Mouse (Mus musculus): Measurements from ENCODE around the gene Olfr1113. TPM values are rescaled to one million over a fixed set of nuclear protein-coding genes. Genes with fewer than 3 reads are reported as not detected.
"Not testable (repeated sequence)": the region's sequence is repeated elsewhere in the genome, so short reads cannot be mapped to it uniquely, and the experiment has no call there.

Olfr1113 gene
- total RNA-seq (2014; fragmentation: Nextera tagmentation) (not detected in 2 replicates), total RNA-seq (2017) (not detected in 2 replicates)

GRCm38 (mm10) chr2:87208670-87209069 lies at the start of gene Olfr1113:
Gene Olfr1113 (plus strand): TSS chr2:87208970.
- no peak for ATAC-seq (replicated peaks; ENCODE audit: poor library complexity, severe bottlenecking)

DNA sequence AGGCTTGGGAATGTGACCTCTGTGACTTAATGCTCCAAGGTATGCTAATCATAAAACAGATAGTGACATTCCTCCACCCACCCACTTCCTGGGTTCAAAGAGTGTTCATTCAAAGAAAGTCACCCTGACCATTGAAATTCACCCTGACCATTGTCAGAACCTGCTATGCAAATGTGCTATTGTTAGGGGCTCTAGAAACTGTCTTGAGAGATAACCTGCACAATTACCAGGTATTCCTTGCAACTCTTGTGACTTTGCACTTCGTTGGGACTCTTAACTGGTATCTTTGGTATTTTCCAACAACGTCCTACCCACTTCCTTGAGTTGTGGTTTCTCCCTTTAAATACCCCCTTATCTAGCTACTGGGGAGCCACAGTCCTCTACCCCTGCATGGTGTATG lies 41.0 kb upstream of the Olfr1113 start:
- ATAC-seq (replicated peaks; ENCODE audit: poor library complexity, severe bottlenecking) = not testable (repeated sequence)

- no peak for ATAC-seq (replicated peaks; ENCODE audit: poor library complexity, severe bottlenecking)
Measured at GRCm38 (mm10) chr2:87187498-87187897, 21.3 kb upstream of the Olfr1113 start, which contains the start of gene Olfr1112. Gene Olfr1112 (plus strand): TSS chr2:87187798.

DNA sequence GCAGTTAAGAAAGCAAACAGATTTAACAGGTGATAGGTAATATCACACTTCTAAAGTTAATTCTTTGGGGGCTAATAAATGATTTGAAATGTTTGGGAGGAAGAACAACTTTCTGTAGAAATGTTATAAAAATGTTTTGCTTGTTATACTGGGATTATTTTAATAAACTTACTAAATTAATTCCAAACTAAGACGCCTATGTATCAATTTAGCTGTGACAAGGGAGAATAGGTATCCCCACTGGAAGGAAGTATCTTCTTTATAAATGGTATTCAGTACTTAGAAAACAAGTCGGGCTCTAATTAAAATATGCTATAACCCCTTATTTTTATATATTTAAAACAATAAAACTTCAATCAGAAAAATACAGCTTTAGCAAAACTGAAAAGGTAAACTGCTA lies 38.9 kb downstream of the Olfr1113 start, which contains the start of gene Olfr1115:
Gene Olfr1115 (plus strand): TSS at position 301 of the 400 bp plus-strand sequence.
- ATAC-seq (replicated peaks; ENCODE audit: poor library complexity, severe bottlenecking) = no peak

Other genes starting within 250 kb of the Olfr1113 start
- gene Olfr1099, start 248.3 kb upstream of the Olfr1113 start, total RNA-seq (2014; fragmentation: Nextera tagmentation) = not detected in 2 replicates
- not detected in 2 replicates for gene Olfr1099, start 248.3 kb upstream of the Olfr1113 start, total RNA-seq (2017)
- gene Olfr1100, start 229.0 kb upstream of the Olfr1113 start, total RNA-seq (2014; fragmentation: Nextera tagmentation) = not detected in 2 replicates
- not detected in 2 replicates for gene Olfr1100, start 229.0 kb upstream of the Olfr1113 start, total RNA-seq (2017)
- not detected in 2 replicates for gene Olfr1101, start 217.7 kb upstream of the Olfr1113 start, total RNA-seq (2014; fragmentation: Nextera tagmentation)
- gene Olfr1101, start 217.7 kb upstream of the Olfr1113 start, total RNA-seq (2017) = not detected in 2 replicates
- not detected in 2 replicates for gene Olfr1102, start 210.6 kb upstream of the Olfr1113 start, total RNA-seq (2014; fragmentation: Nextera tagmentation)
- not detected in 2 replicates for gene Olfr1102, start 210.6 kb upstream of the Olfr1113 start, total RNA-seq (2017)
- not detected in 2 replicates for gene Olfr1104, start 181.9 kb upstream of the Olfr1113 start, total RNA-seq (2014; fragmentation: Nextera tagmentation)
- gene Olfr1104, start 181.9 kb upstream of the Olfr1113 start, total RNA-seq (2017) = not detected in 2 replicates
- gene Olfr1105, start 172.4 kb upstream of the Olfr1113 start, total RNA-seq (2014; fragmentation: Nextera tagmentation) = not detected in 2 replicates
- not detected in 2 replicates for gene Olfr1105, start 172.4 kb upstream of the Olfr1113 start, total RNA-seq (2017)
- gene Olfr1106, start 156.7 kb upstream of the Olfr1113 start, total RNA-seq (2014; fragmentation: Nextera tagmentation) = not detected in 2 replicates
- not detected in 2 replicates for gene Olfr1106, start 156.7 kb upstream of the Olfr1113 start, total RNA-seq (2017)
- not detected in 2 replicates for gene Olfr1107, start 133.2 kb upstream of the Olfr1113 start, total RNA-seq (2014; fragmentation: Nextera tagmentation)
- not detected in 2 replicates for gene Olfr1107, start 133.2 kb upstream of the Olfr1113 start, total RNA-seq (2017)
- not detected in 2 replicates for gene Olfr1109, start 113.0 kb upstream of the Olfr1113 start, total RNA-seq (2014; fragmentation: Nextera tagmentation)
- gene Olfr1109, start 113.0 kb upstream of the Olfr1113 start, total RNA-seq (2017) = not detected in 2 replicates
- not detected in 2 replicates for gene Olfr259, start 94.4 kb upstream of the Olfr1113 start, total RNA-seq (2014; fragmentation: Nextera tagmentation)
- gene Olfr259, start 94.4 kb upstream of the Olfr1113 start, total RNA-seq (2017) = not detected in 2 replicates
- gene Olfr1110, start 68.7 kb upstream of the Olfr1113 start, total RNA-seq (2014; fragmentation: Nextera tagmentation) = not detected in 2 replicates
- gene Olfr1110, start 68.7 kb upstream of the Olfr1113 start, total RNA-seq (2017) = not detected in 2 replicates
- gene Olfr1111, start 56.3 kb upstream of the Olfr1113 start, total RNA-seq (2014; fragmentation: Nextera tagmentation) = not detected in 2 replicates
- not detected in 2 replicates for gene Olfr1111, start 56.3 kb upstream of the Olfr1113 start, total RNA-seq (2017)
- gene Olfr1112, start 21.2 kb upstream of the Olfr1113 start, total RNA-seq (2014; fragmentation: Nextera tagmentation) = not detected in 2 replicates
- not detected in 2 replicates for gene Olfr1112, start 21.2 kb upstream of the Olfr1113 start, total RNA-seq (2017)
- not detected in 2 replicates for gene Olfr1115, start 39.0 kb downstream of the Olfr1113 start, total RNA-seq (2014; fragmentation: Nextera tagmentation)
- not detected in 2 replicates for gene Olfr1115, start 39.0 kb downstream of the Olfr1113 start, total RNA-seq (2017)
- not detected in 2 replicates for gene Olfr1116, start 58.6 kb downstream of the Olfr1113 start, total RNA-seq (2014; fragmentation: Nextera tagmentation)
- gene Olfr1116, start 58.6 kb downstream of the Olfr1113 start, total RNA-seq (2017) = not detected in 2 replicates
- gene Olfr1118, start 98.6 kb downstream of the Olfr1113 start, total RNA-seq (2014; fragmentation: Nextera tagmentation) = not detected in 2 replicates
- gene Olfr1118, start 98.6 kb downstream of the Olfr1113 start, total RNA-seq (2017) = not detected in 2 replicates
- gene Olfr1120, start 145.8 kb downstream of the Olfr1113 start, total RNA-seq (2014; fragmentation: Nextera tagmentation) = not detected in 2 replicates
- not detected in 2 replicates for gene Olfr1120, start 145.8 kb downstream of the Olfr1113 start, total RNA-seq (2017)
- not detected in 2 replicates for gene Olfr1121, start 160.9 kb downstream of the Olfr1113 start, total RNA-seq (2014; fragmentation: Nextera tagmentation)
- not detected in 2 replicates for gene Olfr1121, start 160.9 kb downstream of the Olfr1113 start, total RNA-seq (2017)
- gene Olfr1122, start 176.9 kb downstream of the Olfr1113 start, total RNA-seq (2014; fragmentation: Nextera tagmentation) = not detected in 2 replicates
- not detected in 2 replicates for gene Olfr1122, start 176.9 kb downstream of the Olfr1113 start, total RNA-seq (2017)
- not detected in 2 replicates for gene Olfr1123, start 207.7 kb downstream of the Olfr1113 start, total RNA-seq (2014; fragmentation: Nextera tagmentation)
- gene Olfr1123, start 207.7 kb downstream of the Olfr1113 start, total RNA-seq (2017) = not detected in 2 replicates
- gene Olfr1124, start 221.3 kb downstream of the Olfr1113 start, total RNA-seq (2014; fragmentation: Nextera tagmentation) = not detected in 2 replicates
- gene Olfr1124, start 221.3 kb downstream of the Olfr1113 start, total RNA-seq (2017) = not detected in 2 replicates
- gene Olfr1126, start 245.0 kb downstream of the Olfr1113 start, total RNA-seq (2014; fragmentation: Nextera tagmentation) = not detected in 2 replicates
- gene Olfr1126, start 245.0 kb downstream of the Olfr1113 start, total RNA-seq (2017) = not detected in 2 replicates